Mouse (Mus musculus) adrenal gland, postnatal 0 days (tissue): ENCODE data around the gene Bmp15. TPM values are rescaled to one million over a fixed set of nuclear protein-coding genes. Genes with fewer than 3 reads are reported as not detected.

Source experiments
- polyA plus RNA-seq: library from polyadenylated mRNA; unstranded; fragments of >200 nt; fragmentation: Nextera tagmentation; extraction: Ambion mirVana; gene quantifications from 2 replicates; pipeline ENCODE4 v1.2.1, GENCODE M21; 2015

Gene Bmp15
- polyA plus RNA-seq: 0.44 and 0.85 TPM in 2 replicates

GRCm38 (mm10) chrX:6320621-6321020 is at the start of gene Bmp15:
Gene Bmp15, minus strand, starts transcription at chrX:6320721.

Other genes with a start within 250 kb of the Bmp15 start
- gene AU022751, start 237.3 kb downstream of the Bmp15 start, polyA plus RNA-seq: not detected in 2 replicates
- 9.4 and 11.8 TPM in 2 replicates for gene Nudt10, start 147.7 kb downstream of the Bmp15 start, polyA plus RNA-seq
- 0.87 and 1.1 TPM in 2 replicates for gene Shroom4, start 79.1 kb upstream of the Bmp15 start, polyA plus RNA-seq